Mouse (Mus musculus): ENCODE measurements around the gene Tarsl2.

- TF ChIP-seq POLR2A (IDR thresholded peaks at IDR 0.05; ENCODE audit: control insufficient read depth, extremely low read depth, insufficient read depth, low read length, poor library complexity) (no peak), CTCF (IDR thresholded peaks at IDR 0.05; ENCODE audit: borderline replicate concordance, control insufficient read depth, extremely low read depth, insufficient read depth, low read length, poor library complexity) (no peak)
Observed at GRCm38 (mm10) chr7:65610673-65611072, 34.0 kb upstream of the Tarsl2 start.

Data from thymus, adult 2 months (tissue).